Mouse (Mus musculus) mouse trophoblast stem cell (cell line): ENCODE data around the gene Dchs1.

Experiments
- in situ Hi-C, 2 experiments: fragments of 300-500 bp; cut with MseI, MboI; formaldehyde crosslinking; loops; 2 replicates in 1 of 2; 3 replicates in 1 of 2; pipeline ENCODE4 v1.15.1; 2025

Dchs1 gene

DNA sequence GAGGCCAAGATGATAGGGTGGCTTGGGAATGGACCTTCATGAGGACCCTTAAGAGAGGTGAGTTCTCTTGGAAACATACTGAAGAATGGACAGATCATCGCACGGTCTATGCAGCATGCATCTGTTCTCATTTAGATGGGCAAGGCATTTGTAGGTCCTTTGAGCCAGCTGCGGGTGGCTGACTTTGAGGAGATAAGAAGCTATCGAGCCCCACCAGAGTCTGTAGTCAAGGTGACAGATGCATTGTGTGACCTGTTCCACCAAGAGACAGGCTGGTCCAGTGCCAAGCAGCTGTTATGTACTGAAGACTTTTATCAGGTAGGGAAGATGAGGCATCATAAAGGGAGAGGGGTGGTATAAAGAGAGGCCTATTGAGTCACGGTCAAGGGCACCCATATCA lies 78.7 kb downstream of the Dchs1 start:
- in situ Hi-C loops, result no loop called here

DNA sequence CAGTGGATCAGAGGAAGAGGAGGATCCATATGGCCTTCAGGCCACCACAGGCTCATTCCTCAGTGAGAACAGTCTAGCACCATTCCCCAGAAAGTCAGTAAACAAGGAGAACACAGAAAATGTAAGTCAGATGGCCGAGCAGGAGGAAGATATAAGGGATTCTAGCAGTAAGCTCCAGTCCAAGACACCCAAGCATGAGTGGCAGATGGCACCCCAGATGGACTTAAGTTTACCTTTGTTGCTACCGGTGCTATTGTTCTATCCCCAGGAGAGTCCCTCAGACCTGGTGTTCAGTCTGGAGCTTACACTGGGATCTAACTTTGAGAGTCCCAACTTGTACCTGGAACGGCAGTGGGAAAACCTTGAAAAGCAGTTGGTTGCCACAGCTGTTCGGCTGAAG lies 83.6 kb downstream of the Dchs1 start:
- in situ Hi-C loops, result no loop called here

DNA sequence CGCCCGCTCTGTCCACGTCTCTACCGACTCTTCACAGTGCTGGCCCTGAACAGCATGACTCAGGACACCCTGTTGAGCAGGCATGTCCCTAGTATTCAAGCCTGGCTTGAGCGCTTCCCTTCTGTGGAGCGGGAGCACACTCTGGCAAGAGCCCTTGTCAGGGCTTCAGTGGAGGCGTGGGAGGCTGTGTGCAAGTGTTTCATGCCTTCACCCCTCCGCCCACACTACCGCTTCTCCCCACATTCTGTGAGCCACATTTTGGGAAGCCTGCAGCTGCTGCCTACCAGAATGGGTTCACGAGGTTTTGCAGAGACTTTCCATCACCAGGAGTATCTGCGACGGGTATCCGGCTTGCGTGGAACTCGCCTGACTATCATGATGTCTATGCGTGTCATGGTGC lies 84.3 kb downstream of the Dchs1 start:
- in situ Hi-C loops, result no loop called here
